ENCODE assay signal across 15 mouse cellular contexts in genomic region chr11:64317458-64317857, GRCm38 (mm10).
DNase-seq lines count a peak whose midpoint lies in the region.
"Had no signal": no experiment of that assay in that cellular context is flagged by ENCODE, and none has a peak within 500 bp of the region (broad histone marks: within the 10 kb centered on the region; RNA-seq: fewer than 3 reads in every experiment).

No protein-coding gene starts in this region.

- peak; percentile 39 for DNase-seq in heart, adult 11 months
- DNase-seq in heart, postnatal 4 days, result no peak
- DNase-seq in retina, postnatal 1 day, result peak; percentile 18
- no peak for DNase-seq in retina, embryonic 14.5 days (ENCODE audit: low spot score)
- DNase-seq in right cerebral cortex, postnatal 14 days, result no peak
- DNase-seq: adrenal gland, adult 2 months; adrenal gland, postnatal 10 days; adrenal gland, postnatal 25 days; cerebellum, adult 11 months; cerebellum, adult 18-20 months; cerebellum, adult 8-10 months; cerebellum, adult 9-11 months; cerebellum, postnatal 14 days; cerebellum, postnatal 36 days; embryo, embryonic 11 days had no signal

Comparison
In these comparisons a context has a peak if more than half of its experiments do, and no peak if none do; other contexts are left out.
1. DNase-seq: peak in heart, adult 11 months (single experiment) and retina, postnatal 1 day (single experiment); none in heart, postnatal 4 days (single experiment), retina, embryonic 14.5 days (single experiment) and right cerebral cortex, postnatal 14 days (single experiment).